Mouse (Mus musculus): ENCODE data around the gene Btbd35f3.
"Not testable (repeated sequence)": the region's sequence is repeated elsewhere in the genome, so short reads cannot be mapped to it uniquely, and the experiment has no call there.

The Btbd35f3 gene

GRCm38 (mm10) chrX:4037374-4037773 lies at the start of gene Btbd35f3:
Gene Btbd35f3 (plus strand): TSS chrX:4037674.
- DNase-seq (ENCODE audit: low read depth): not testable (repeated sequence)
